Mouse (Mus musculus) kidney, adult 8-10 months (tissue): Measurements from ENCODE around the gene Lap3.

ENCODE experiments used
- DNase-seq, 2 experiments: peaks; one replicate each; pipeline ENCODE4 v3.0.0; 2022

Gene Lap3

GRCm38 (mm10) chr5:45493191-45494092 is at the start of gene Lap3:
Gene Lap3, plus strand, starts transcription at chr5:45493374.
- peak; percentile 99 to 100 for DNase-seq

- peak; percentile 76 to 77 for DNase-seq
Observed at GRCm38 (mm10) chr5:45444130-45444832, 48.9 kb upstream of the Lap3 start.

- no peak for DNase-seq
Observed at GRCm38 (mm10) chr5:45448676-45449075, 44.5 kb upstream of the Lap3 start.

GRCm38 (mm10) chr5:45449206-45449605 is 44.0 kb upstream of the Lap3 start:
- DNase-seq = no peak

GRCm38 (mm10) chr5:45449831-45450716 is 43.1 kb upstream of the Lap3 start, which contains the start of gene Qdpr:
Gene Qdpr, minus strand, starts transcription at chr5:45450236.
- DNase-seq = peak; percentile 98 to 99

GRCm38 (mm10) chr5:45453451-45453850 is 39.7 kb upstream of the Lap3 start, which contains the start of gene Clrn2:
Gene Clrn2, plus strand, starts transcription at chr5:45453751.
- no peak for DNase-seq

- no peak for DNase-seq
Observed at GRCm38 (mm10) chr5:45454456-45454855, 38.7 kb upstream of the Lap3 start.

- no peak for DNase-seq
Observed at GRCm38 (mm10) chr5:45472880-45473450, 20.2 kb upstream of the Lap3 start.

GRCm38 (mm10) chr5:45473521-45473920 is 19.7 kb upstream of the Lap3 start:
- DNase-seq = no peak

GRCm38 (mm10) chr5:45474215-45474614 is 19.0 kb upstream of the Lap3 start:
- DNase-seq = peak in 1 of 2 experiments; percentile 62

- no peak for DNase-seq
Observed at GRCm38 (mm10) chr5:45474758-45475157, 18.4 kb upstream of the Lap3 start.

GRCm38 (mm10) chr5:45475771-45476170 is 17.4 kb upstream of the Lap3 start:
- no peak for DNase-seq

GRCm38 (mm10) chr5:45476288-45476687 is 16.9 kb upstream of the Lap3 start:
- no peak for DNase-seq

GRCm38 (mm10) chr5:45477601-45478000 is 15.6 kb upstream of the Lap3 start:
- DNase-seq = peak in 1 of 2 experiments; percentile 25

- DNase-seq = no peak
Observed at GRCm38 (mm10) chr5:45480066-45480465, 13.1 kb upstream of the Lap3 start.

GRCm38 (mm10) chr5:45481125-45481524 is 12.0 kb upstream of the Lap3 start:
- no peak for DNase-seq

GRCm38 (mm10) chr5:45482607-45483006 is 10.6 kb upstream of the Lap3 start:
- DNase-seq = no peak

- no peak for DNase-seq
Observed at GRCm38 (mm10) chr5:45483654-45484053, 9.5 kb upstream of the Lap3 start.

- no peak for DNase-seq
Observed at GRCm38 (mm10) chr5:45491776-45492175, 1.4 kb upstream of the Lap3 start.

GRCm38 (mm10) chr5:45494093-45494755 is 1.1 kb downstream of the Lap3 start:
- DNase-seq = peak in 1 of 2 experiments; percentile 33

- DNase-seq = no peak
Observed at GRCm38 (mm10) chr5:45495429-45495975, 2.3 kb downstream of the Lap3 start.
